Mouse (Mus musculus): ENCODE measurements around the gene Vegfa. TPM values are rescaled to one million over a fixed set of nuclear protein-coding genes. Genes with fewer than 3 reads are reported as not detected.

Vegfa gene
- polyA plus RNA-seq, 1 experiment, result 177 TPM

DNA sequence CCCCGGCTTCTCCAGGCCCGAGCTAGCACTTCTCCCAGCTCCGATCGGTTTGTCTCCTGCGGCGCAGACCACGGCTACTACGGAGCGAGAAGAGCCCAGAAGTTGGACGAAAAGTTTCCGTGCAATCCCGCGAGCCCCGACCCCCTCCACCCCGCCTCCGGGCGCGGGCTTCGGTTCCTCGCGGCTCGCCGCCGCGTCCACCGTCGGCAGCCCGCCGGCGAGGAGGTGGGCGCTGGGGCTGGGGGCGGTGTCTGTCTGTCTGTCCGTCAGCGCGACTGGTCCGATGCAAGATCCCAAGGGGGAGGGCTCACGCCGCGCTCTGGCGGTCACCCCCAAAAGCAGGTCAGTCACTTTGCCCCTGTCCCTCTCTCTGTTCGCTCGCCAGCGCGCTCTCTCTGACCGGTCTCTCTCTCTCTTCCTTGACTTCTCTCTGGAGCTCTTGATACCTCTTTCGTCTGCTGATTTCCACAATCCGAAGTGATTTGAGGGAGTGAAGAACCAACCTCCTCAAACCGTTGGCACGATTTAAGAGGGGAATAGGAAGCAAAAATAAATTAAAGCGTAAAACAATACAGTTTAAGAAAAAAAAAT lies 453 bp downstream of the Vegfa start:
- H3K36me3 ChIP-seq (ENCODE audit: control insufficient read depth, insufficient read depth, low read length), result no peaks in the 10 kb centered on the region
- H3K4me3 ChIP-seq (ENCODE audit: low read depth, low read length), result peak overlapping the region; percentile 80
- peak overlapping the region; percentile 75 for H3K27ac ChIP-seq (ENCODE audit: insufficient read depth, low read depth, low read length)
- under 1% methylated on average over 50 of the region's 50 CpGs for WGBS
- TF ChIP-seq CTCF (IDR thresholded peaks at IDR 0.05; ENCODE audit: extremely low read depth, insufficient read length, insufficient replicate concordance, low read depth, low read length), result no peak
- TF ChIP-seq POLR2A (IDR thresholded peaks at IDR 0.05; ENCODE audit: low read depth, low read length), result no peak
- no peaks in the 10 kb centered on the region for H3K27me3 ChIP-seq (ENCODE audit: control insufficient read depth, insufficient read depth, low read length)
- H3K4me1 ChIP-seq (ENCODE audit: control insufficient read depth, insufficient read depth, insufficient read length, low read length), result peaks cover 8% of the 10 kb centered on the region; the same call in 1 of the 2 replicates

GRCm38 (mm10) chr17:46030731-46031620 lies 1.2 kb downstream of the Vegfa start:
- Histone ChIP-seq H3K36me3 (ENCODE audit: control insufficient read depth, insufficient read depth, low read length) (no peaks in the 10 kb centered on the region), H3K27ac (ENCODE audit: insufficient read depth, low read depth, low read length) (peak overlapping the region; percentile 75), H3K27me3 (ENCODE audit: control insufficient read depth, insufficient read depth, low read length) (no peaks in the 10 kb centered on the region), H3K4me1 (ENCODE audit: control insufficient read depth, insufficient read depth, insufficient read length, low read length) (peaks cover 11% of the 10 kb centered on the region; the same call in 1 of the 2 replicates), H3K4me3 (ENCODE audit: low read depth, low read length) (peak overlapping the region; percentile 80)
- WGBS, result under 1% methylated on average over 89 of the region's 92 CpGs
- TF ChIP-seq POLR2A (IDR thresholded peaks at IDR 0.05; ENCODE audit: low read depth, low read length) (peak; percentile 17; the same call in 1 of the 2 replicates), CTCF (IDR thresholded peaks at IDR 0.05; ENCODE audit: extremely low read depth, insufficient read length, insufficient replicate concordance, low read depth, low read length) (no peak)

DNA sequence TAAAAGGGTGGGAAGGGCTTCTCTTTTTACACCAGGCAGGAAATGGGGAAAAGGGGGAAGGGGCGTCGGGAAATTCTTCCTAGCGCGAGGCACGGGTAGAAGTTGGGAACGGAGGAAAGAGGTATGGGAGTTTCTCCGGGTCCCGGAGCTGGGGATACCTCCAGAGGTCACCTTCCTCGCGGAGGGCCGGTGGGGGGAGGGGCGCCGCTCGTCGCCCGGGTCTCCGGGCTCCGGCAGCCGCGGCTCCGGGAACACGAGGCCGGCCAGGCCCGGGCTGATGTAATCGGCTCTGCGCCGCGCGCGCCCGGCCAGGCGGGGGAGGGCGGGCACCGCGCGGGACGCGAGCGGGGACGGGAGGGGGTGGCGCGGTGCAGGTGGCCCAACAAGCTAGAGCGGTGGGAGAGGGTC lies 1.8 kb downstream of the Vegfa start:
- under 1% methylated on average over 42 of the region's 43 CpGs for WGBS
- Histone ChIP-seq H3K36me3 (ENCODE audit: control insufficient read depth, insufficient read depth, low read length) (peaks cover under 1% of the 10 kb centered on the region; the same call in 1 of the 2 replicates), H3K27ac (ENCODE audit: insufficient read depth, low read depth, low read length) (peak overlapping the region; percentile 75), H3K4me3 (ENCODE audit: low read depth, low read length) (peak overlapping the region; percentile 80), H3K27me3 (ENCODE audit: control insufficient read depth, insufficient read depth, low read length) (no peaks in the 10 kb centered on the region), H3K4me1 (ENCODE audit: control insufficient read depth, insufficient read depth, insufficient read length, low read length) (peaks cover 11% of the 10 kb centered on the region; the same call in 1 of the 2 replicates)
- no peak for TF ChIP-seq CTCF (IDR thresholded peaks at IDR 0.05; ENCODE audit: extremely low read depth, insufficient read length, insufficient replicate concordance, low read depth, low read length)
- TF ChIP-seq POLR2A (IDR thresholded peaks at IDR 0.05; ENCODE audit: low read depth, low read length), result no peak

- H3K4me1 ChIP-seq (ENCODE audit: control insufficient read depth, insufficient read depth, insufficient read length, low read length), result peaks cover 11% of the 10 kb centered on the region; the same call in 1 of the 2 replicates
- 18% methylated on average over 7 of the region's 7 CpGs for WGBS
- no peak for TF ChIP-seq POLR2A (IDR thresholded peaks at IDR 0.05; ENCODE audit: low read depth, low read length)
- no peak for TF ChIP-seq CTCF (IDR thresholded peaks at IDR 0.05; ENCODE audit: extremely low read depth, insufficient read length, insufficient replicate concordance, low read depth, low read length)
- H3K27me3 ChIP-seq (ENCODE audit: control insufficient read depth, insufficient read depth, low read length), result no peaks in the 10 kb centered on the region
- peaks cover 7% of the 10 kb centered on the region; the same call in 1 of the 2 replicates for H3K36me3 ChIP-seq (ENCODE audit: control insufficient read depth, insufficient read depth, low read length)
- peak overlapping the region; percentile 48; the same call in 1 of the 2 replicates for H3K27ac ChIP-seq (ENCODE audit: insufficient read depth, low read depth, low read length)
- peak overlapping the region; percentile 80 for H3K4me3 ChIP-seq (ENCODE audit: low read depth, low read length)
These were observed 2.5 kb downstream of the Vegfa start for GRCm38 (mm10) chr17:46029554-46030207.

DNA sequence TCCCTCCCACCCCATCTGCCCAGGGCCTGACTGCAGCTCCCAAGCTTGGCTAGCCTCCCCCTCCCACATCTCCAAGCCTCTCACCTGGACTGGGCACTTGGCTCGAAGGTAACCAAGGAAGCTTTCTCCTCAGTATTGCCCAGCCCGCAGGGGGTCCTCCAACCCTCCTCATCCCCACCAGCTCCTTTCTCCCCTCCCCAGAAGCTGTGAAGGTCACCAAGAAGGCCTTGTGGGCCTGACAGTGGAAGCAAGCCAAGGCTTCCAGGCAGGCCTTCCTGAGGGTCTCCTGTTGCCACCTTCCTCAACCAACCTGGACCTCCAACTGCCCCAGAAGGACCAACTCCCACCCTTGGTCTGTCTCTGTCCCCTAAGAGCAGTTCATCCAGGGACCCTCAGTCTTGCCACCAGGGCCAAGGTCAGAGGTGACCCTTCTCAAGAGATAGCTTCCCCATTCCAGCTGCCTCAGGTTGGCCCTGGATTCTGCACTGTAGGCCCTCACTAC lies 3.1 kb downstream of the Vegfa start:
- Histone ChIP-seq H3K4me1 (ENCODE audit: control insufficient read depth, insufficient read depth, insufficient read length, low read length) (peaks cover 11% of the 10 kb centered on the region; the same call in 1 of the 2 replicates), H3K4me3 (ENCODE audit: low read depth, low read length) (peak overlapping the region; percentile 80), H3K36me3 (ENCODE audit: control insufficient read depth, insufficient read depth, low read length) (peaks cover 13% of the 10 kb centered on the region), H3K27ac (ENCODE audit: insufficient read depth, low read depth, low read length) (peak overlapping the region; percentile 41; the same call in 1 of the 2 replicates), H3K27me3 (ENCODE audit: control insufficient read depth, insufficient read depth, low read length) (no peaks in the 10 kb centered on the region)
- 43% methylated on average over 2 of the region's 2 CpGs for WGBS
- no peak for TF ChIP-seq CTCF (IDR thresholded peaks at IDR 0.05; ENCODE audit: extremely low read depth, insufficient read length, insufficient replicate concordance, low read depth, low read length)
- no peak for TF ChIP-seq POLR2A (IDR thresholded peaks at IDR 0.05; ENCODE audit: low read depth, low read length)

DNA sequence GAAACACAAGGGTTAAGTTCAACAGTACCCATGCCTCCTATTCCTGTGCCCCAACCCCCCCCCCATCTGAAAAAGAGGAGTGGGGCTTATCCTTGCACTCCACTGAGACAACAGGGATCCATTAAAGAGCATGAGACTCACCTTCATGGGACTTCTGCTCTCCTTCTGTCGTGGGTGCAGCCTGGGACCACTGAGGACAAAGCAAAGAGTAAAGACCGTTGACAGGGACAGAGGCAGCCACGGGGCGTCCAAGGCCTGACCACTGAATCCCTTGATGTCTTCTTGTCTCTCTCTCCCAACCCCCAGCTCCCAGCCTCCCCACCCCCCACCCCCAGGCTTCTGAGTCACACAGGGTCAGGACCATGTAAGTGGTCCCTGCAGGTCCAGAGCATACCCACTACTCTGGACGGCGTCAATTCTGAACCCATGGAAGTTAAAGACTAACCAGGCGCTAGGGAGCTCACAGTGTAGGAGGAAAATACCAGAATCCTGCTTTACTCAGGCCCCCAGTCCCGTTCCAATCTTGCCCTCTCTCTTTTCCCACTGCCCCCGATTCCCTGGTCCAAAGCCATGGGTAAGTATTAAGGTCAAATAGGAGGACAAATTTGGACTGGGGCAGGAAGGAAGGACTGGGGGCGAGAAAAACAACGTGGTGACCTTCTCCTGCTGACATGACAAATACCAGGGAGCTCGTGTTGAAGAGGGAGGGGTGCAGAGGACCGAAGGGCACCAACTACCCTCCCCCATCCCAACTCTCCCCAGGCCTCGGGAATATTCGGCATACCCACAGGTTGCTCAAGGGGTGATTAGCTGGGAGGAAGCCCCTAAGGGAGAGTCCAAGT lies 3.7 kb downstream of the Vegfa start:
- peak overlapping the region; percentile 15; the same call in 1 of the 2 replicates for H3K27ac ChIP-seq (ENCODE audit: insufficient read depth, low read depth, low read length)
- peak overlapping the region; percentile 80 for H3K4me3 ChIP-seq (ENCODE audit: low read depth, low read length)
- 44% methylated on average over 15 of the region's 15 CpGs for WGBS
- H3K27me3 ChIP-seq (ENCODE audit: control insufficient read depth, insufficient read depth, low read length), result no peaks in the 10 kb centered on the region
- H3K36me3 ChIP-seq (ENCODE audit: control insufficient read depth, insufficient read depth, low read length), result peaks cover 18% of the 10 kb centered on the region
- TF ChIP-seq POLR2A (IDR thresholded peaks at IDR 0.05; ENCODE audit: low read depth, low read length) (no peak), CTCF (IDR thresholded peaks at IDR 0.05; ENCODE audit: extremely low read depth, insufficient read length, insufficient replicate concordance, low read depth, low read length) (no peak)
- H3K4me1 ChIP-seq (ENCODE audit: control insufficient read depth, insufficient read depth, insufficient read length, low read length), result peaks cover 11% of the 10 kb centered on the region; the same call in 1 of the 2 replicates

Data from small intestine, adult 2 months (tissue).